Mouse (Mus musculus) c-Kit-positive CD71-negative TER-119-negative erythroid progenitor cells, embryonic 14.5 days (primary cell): Measurements from ENCODE around the gene Cacna2d3.

Source experiments
- DNase-seq: peaks from one replicate; pipeline ENCODE4 v3.0.0-alpha.2; 2013; ENCODE audit warnings: low read depth

Cacna2d3 gene

DNA sequence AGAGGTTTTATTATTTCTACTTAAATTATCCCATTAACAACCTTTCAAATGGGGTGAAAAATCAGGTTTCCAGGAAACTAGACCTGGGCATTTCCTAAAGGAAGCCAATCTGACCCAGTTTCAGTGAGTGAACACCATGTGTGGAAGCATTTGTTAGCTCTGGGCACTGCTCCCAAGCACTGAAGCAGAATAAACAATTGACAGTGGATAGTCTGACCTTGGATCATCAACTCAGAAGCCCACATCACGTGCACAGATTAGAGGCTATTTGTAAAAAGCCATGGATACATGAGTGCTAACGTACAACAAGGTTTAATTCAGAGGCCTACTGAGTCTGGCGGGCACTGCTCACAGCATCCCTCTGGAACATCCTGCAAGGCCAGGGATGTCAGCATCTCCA, 82.4 kb downstream of the Cacna2d3 start:
- no peak for DNase-seq

DNA sequence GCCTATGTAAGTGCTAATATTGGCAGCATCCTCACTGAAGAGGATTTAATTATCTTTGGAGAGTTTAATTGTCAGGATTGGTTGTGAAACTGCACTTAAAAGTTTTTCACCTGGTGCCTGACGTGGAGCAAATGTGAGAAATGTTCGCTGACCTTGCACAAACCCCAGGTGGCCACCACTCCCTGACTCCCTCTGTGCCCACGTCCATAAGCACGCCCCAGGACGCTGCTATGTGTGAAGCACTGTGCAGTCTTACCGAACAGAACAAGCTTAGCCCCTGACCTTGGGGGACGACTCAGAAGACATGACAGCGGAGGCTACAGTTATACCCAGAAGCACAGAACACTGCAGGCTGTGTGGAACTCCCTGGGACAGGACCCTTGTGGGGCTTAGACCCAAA, 93.5 kb downstream of the Cacna2d3 start:
- DNase-seq, result no peak

DNA sequence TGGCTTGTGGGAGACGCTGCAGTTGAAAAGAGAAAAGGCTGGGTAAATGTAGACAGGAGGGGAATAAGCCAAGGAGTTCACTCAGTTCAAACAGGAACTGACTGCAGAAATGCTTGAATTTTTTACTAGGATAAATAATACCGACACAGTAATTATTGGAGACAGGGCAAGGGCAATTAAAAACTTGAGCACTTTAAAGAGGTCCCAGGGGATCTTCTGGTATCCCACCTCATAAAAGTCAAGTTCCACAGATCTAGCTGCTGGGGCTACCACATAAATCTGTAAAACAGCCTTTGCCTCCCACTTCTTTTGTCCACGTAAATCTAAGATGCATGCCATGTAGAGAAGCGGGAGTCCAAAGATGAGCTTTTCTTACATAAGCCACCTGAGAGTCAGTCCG, 109.2 kb downstream of the Cacna2d3 start:
- no peak for DNase-seq

DNA sequence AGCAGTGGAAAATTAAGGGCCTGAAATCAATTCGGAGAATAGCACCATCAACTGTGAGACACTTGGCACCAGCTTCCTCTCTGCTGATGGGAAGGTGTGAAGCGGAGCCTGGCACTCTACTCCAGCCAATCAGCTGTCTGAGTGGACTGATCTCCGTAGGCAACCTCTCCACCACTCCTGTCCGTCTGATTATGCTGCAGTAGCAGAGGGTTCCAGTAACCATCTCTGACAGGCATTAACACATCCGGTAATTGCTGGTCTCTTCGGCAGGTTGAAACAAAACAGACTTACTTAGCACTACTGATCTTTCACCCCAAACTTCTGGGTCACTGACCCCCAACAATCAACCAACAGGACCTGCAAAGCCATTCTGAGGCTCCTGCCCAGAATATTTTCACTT, 112.9 kb downstream of the Cacna2d3 start:
- DNase-seq, result no peak

DNA sequence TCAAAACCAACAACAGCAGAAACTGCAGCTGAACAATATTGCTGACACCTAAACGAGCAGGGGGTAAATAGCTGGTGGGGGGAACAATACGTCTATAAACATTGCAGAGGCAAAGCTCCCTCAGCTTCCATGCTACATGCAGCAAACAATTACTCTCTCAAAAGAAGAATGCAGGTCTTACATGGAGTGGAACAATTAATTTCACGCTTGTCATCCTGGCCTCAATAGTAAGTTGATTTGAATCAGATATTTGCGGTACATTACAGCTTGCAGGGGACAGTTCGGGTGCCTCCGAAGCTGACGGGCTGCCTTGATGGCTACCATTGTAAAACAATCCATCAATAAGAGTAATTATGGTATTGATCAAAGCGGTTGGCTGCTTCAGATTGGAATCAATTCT, 122.2 kb downstream of the Cacna2d3 start:
- DNase-seq, result no peak

DNA sequence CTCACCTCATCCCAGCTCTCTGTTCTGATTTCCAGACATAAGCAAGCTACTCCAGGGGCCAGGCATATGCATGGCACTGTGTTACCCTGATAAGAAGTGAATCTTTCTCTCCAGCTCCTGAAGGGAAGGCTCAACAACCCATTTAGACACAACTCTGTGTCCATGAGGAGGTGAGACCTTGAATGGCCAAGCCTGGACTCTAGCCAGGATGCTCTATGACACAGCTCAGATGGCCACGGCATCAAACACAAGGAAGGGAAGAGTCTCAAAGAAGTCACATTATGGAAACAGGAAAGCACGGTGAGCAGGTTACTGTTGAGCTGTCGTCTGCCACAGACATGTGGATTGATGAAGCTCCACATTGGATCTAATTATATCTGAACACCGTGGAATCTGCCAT, 128.8 kb downstream of the Cacna2d3 start:
- DNase-seq, result no peak

DNA sequence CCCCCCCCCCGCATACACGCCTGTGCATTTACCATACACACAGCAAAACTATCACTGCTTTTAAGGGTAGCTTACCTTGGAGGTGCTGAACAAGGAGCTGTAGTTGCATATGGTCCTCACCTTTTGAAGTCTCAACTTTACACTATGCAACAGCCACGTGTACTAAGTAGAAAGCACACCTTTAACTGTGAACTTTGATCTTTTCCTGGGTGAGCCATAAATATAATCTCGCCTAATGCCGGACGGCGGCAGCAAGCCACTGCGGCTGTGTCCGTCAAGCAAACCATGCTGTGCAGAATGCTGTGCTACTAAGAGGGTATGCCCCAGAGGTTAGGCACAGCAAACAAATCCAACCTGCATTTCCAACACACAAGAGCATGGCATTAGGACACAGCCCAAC, 132.0 kb downstream of the Cacna2d3 start:
- DNase-seq, result no peak

DNA sequence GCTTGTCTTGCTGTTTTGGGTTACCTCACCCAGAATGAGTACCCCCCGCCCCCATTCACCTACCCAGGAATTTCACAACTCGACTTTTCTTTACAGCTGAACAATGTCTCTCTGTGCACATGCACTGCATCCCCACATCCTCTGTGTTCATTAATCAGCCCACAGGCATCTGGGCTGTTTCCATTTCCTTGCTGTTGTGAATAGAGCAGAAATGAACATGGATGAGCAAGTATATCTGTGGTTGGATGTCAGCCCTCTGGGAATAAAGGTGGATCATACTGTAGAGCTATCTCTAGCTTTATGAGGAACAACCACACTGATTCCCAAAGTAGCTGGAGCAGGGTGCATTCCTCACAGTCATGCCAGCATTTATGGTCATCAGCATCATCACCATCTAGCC, 139.7 kb downstream of the Cacna2d3 start:
- no peak for DNase-seq

DNA sequence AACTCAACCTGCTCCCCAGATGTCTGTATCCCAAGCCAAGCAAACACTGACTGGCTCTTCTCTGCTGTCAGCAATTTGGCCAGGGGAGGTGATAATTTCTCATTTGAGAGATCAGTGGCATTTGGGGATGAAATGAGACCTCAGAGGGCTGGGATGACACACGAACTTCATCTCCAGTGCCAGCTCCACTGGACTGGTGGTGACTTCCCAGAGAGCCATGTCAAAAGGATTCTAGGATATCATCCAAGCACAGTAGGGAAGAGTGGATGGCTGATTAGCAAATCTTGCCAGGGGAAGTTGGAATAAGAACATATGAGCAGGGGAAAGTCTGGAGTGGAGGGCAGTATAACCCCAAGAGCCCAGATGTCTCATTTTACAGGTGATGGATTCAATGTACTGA, 143.9 kb downstream of the Cacna2d3 start:
- no peak for DNase-seq

DNA sequence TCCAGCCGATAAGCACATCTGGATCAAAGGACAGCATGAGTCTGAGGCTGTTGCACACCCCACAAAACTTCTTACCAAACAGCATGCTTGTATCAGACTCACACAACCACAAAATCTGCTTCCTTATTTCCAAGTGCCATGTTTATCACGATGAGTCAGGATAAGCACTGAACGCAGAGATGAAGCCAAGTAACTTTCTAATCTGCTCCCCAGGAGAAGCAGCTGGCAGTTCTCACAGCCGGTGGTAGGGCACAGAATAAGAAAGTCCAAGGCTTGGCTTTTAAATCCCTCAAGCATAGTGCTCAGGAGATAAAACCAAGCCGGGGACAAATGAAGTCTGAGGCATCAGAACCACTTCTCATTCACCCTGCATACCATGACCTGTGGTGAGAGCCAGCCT, 146.1 kb downstream of the Cacna2d3 start:
- no peak for DNase-seq

DNA sequence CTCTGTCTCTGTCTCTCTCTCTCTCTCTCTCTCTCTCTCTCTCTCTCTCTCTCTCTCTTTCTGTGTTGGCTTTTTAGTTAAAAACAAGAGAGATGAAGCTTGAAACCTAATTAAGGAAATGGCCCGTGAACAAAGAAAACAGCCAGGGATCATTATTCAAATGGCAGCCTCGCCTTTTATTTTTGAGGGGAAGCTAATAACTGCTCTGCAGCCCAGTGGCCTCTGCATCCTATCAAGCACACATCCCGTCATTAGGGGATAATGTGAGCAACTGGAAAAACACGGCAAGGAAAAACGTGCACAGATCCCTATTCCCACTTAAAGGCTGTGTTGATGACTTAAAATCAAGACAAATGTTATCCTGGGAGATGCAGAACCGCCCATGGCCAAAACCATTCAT, 159.0 kb downstream of the Cacna2d3 start:
- DNase-seq, result no peak

DNA sequence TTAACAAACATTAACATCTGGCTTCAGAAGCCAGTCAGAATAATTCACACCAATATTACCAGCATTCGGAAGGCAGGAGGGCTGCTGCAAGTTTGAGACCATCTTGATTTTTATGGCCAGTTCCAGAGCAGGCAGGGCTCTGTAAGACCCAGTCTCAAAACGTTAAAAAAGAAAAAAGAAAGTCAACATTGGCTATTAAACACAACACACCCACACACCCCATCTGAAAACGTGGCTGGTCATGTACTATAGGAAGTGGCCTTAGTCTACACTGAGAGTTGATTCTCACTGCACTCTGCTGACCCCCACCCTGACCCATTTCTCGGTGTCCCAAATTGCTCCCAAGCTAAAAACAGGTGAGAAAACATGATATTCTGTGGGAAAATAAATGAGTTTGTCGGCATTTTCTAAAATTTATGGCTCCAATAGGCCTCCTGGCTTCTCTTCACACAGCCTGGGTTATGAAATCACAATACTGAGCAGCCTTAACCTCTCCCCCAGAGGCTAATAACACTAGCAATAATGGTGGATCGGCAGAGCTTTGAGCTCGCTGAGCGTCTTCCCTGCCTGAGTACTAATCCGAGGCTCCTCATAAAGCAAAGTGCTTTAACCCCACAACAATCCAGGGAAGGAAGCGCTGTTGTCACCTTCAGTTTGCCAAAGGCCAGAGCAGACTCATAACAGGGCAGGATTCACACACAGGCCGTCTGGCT, 160.4 kb downstream of the Cacna2d3 start:
- no peak for DNase-seq

DNA sequence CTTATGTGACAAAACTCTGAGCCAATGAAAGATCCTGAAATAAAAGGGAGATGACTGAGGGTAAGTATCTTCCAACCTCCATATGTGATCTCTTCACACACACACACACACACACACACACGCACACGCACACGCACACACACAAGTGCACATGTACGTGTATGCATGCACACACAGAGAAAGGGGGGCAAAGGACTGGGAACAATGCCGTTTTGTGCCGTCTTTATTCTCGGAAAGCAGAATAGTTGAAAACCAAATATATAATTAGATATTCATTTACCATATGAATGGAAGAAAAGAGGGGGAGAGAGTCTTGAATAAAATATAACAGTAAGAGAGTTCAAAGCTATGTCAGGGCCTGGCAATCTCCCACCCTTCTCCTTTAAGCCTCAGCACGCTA, 163.2 kb downstream of the Cacna2d3 start:
- no peak for DNase-seq

DNA sequence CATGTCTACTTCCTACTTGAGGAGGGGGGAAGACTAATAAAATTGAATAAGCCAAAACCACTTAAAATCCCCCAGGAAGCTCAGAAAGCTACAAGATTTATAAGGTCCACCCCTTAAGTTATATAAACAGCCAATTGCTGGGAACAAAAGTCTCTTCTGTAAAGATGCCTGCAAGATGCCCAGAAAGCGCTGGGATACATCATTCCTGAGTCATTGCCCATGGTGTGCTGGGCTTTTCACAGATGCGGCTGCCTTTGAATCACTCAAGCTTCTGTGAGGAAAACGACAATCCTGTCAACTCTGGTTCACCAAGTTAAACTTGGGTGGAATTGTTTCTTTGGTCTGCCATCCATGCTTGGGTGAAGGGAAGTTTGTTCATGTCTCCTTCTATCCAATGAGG, 165.5 kb downstream of the Cacna2d3 start:
- no peak for DNase-seq

DNA sequence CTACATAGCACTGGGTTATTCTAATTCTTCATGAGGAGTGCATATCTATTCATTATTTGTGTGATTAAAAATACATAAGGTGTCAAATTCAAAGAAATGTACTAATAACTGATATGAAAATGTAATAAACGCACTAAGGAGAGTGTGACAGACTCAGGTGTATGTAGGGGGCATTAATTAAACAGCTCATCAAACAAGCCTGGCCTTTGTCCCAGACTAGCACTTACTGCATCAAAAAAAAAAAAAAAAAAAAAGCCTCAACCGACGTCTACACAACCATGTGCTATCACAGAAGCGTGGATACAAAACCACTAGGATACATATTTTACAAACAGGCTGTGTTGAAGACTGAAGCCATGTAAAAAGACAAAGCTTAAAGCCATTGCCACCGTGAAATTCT, 169.2 kb downstream of the Cacna2d3 start:
- no peak for DNase-seq

DNA sequence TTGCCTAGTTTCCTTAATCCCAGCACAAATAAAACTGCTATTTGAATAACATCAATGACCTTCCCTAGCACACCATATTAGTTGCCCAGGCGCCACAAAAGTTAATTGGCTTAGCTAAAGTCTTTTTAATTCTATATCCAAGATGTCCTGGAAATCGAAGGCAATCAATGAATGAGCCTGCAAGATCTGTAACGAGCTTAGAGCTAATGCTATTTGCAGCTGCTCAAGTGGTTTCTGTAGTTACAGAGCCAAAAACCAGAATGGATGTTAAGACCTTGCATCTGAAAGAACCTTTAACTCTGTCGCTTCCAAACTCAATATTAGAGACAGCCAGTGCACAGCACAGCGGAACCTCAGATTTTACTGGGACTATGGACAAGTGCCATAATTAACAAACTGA, 173.0 kb downstream of the Cacna2d3 start:
- no peak for DNase-seq

DNA sequence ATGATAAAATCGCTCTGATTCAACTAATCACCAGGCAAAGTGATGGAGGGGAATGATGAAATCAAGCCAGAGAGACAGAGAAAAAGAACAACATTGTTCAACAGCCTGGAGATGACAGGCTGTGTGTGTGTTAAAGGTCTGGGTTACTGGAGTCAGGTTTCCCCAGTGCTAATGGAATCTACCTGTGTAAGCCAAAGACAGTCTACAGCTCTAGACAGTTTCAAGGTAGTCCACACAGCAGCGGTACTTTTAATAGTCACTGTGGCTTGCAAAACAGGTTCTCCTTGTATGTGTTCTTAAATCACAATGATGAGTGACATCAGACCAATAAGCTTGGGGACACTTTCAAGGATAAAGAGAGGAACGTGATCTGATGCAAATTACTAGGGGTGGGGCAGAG, 191.1 kb downstream of the Cacna2d3 start:
- no peak for DNase-seq

DNA sequence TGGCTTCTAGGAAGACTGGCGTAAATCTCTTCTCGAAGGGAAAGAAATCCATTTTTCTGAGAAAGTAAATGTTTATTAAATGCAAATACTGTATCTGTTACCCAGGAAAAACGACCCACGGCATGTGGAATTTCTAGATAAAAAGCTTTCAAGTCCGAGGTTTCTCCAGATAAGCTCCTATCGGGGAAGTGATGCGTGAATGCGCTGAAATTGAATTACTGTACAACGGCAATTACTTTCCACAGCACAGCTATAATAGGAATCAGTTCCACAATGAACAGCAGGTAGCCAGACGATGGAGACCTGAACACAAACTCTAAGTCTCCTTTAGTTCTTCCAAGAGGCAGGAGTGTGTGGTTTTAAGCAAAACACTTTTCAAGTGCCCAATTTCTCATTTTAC, 193.0 kb downstream of the Cacna2d3 start:
- DNase-seq, result no peak

DNA sequence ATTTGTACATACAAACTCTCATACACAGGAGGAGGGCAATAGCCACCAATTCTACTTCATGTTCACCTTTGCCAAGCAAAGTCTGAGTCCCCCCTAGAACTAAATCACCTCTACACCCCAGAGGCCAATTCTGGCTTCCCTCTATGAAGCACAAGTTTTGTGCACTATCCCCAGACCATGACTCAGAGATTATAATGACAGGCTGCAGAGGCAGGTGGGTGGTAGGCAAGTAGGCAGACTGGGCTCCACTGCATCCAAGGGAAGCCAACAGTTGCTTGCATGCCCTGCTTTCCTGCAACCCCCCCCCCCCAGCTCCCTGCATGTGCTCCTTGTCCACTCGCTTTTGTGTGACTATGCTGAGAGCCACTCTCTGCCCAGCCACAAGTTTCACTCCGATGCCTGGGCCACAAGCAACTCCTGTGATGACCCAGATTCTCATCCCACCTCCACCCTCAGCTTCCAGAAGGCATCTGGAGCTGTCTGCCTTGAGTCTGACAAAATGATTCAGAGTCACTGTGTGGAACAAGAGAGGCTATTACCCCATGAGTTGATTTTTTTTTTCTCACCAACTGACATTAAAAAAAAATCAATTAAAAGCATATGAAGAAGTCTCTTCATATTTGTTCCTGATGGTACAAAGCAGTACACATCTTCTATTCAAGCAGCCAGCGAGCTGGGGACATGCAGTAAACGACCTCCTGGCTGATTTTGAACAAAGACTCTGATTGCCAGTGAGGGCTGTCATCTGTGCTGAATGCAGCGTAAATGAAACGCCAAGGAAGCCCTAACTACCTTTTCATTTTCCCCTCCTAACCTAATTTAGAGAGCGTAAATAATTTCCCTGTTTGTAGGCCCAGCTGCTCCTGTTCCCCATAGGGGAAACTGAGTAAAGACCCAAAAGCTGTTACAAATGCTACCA, 201.7 kb downstream of the Cacna2d3 start:
- no peak for DNase-seq

DNA sequence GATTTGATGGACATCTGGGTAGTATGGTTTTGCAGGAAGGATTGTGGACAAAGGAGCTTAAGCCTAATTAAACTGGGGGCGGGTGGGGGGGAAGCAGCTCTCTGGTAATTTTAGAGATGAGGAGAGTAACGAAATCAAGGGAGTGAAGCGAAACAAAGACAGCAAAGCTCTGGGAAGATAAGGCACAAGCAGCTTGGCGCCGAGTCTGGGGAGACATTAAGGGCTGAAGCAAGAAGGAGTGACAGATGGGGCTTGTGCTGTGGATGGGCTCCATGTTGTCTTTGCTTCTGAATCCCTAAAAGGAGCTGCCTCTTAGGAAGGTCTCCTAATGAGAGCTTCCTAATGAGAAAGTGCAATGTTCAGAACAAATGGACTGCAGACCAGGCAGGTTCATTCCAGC, 219.0 kb downstream of the Cacna2d3 start:
- DNase-seq, result no peak

DNA sequence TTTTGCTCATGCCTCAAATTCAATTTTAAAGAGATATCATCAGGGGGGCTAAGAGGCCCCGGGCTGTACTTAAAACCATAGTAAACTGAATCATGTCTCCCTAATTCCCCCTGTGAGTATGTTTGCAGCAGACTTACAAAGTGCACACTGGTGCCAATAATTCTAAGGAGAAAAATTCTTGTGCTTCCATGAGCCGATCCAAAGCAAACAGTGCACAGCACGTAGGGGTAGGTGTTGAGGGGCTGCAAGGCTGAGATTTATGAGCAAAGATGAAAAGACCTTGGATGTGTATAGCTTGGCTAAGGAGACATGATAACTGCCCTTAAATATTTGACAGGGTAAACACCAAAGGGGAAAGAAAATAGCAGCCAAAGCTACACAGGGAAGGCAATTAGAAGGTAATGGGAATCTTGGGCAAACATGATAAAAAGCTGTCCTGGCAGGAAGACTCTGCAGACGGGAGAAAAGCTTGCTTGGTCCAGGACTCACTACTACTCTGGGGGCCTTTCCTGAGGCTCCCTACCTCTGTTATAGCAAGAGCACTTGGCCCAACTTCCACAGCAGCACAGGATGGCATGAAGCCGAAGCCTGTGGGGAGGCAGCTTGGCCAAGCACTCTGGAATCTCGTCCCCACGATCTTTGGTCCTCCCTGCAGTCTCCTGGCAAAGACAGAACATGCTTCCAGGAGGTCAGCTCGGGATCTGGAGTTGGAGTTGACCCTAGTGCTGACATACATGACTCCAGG, 222.9 kb downstream of the Cacna2d3 start:
- DNase-seq, result no peak

DNA sequence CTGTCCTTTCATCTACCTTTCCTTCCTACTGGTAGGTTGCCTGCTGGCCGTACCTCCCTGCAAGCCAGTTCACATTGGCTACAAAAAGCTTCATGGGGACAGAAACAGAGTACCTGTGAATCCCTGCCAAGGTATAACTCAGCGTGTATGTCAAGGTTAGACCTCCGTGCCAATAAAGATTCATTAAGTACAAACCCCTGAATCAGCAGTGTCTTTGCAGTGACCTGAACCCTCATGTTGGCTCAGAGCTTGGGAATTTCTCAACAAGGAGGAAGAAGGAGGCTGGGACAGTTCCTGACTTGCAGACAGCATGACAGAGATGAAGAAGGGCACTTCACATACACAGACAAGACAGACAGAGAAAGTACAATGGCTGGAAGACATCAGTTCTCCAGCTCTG, 225.1 kb downstream of the Cacna2d3 start:
- no peak for DNase-seq

DNA sequence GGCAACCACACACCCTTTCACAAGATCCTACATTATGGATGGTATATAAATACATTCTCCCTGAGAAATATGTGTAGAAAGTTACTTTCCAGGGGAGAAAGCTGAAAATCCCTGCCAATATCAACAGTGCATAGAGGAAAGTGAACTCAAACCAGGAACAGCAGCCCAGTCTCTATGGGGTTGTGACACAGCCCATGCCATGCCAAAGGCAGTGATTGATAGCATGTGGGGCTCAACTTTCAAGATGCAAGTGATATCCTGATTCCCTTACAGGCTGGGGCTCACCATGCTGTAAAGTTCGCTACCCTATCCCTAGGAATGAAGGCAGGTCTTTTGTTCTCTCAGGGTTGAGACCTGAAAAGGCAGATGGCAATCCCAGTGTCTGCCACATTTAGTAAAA, 229.9 kb downstream of the Cacna2d3 start:
- no peak for DNase-seq
